Mouse (Mus musculus): ENCODE results near the gene Mpnd.

Gene Mpnd

GRCm38 (mm10) chr17:55986030-55986961, 19.2 kb upstream of the Mpnd start, which contains the start of gene Fsd1:
Gene Fsd1, plus strand, starts transcription at chr17:55986509.
- WGBS = 6% methylated on average over 35 of the region's 35 CpGs

GRCm38 (mm10) chr17:55990278-55990898, 15.1 kb upstream of the Mpnd start:
- 91% methylated on average over 8 of the region's 8 CpGs for WGBS

- 82% methylated on average over 15 of the region's 15 CpGs for WGBS
These were observed 9.5 kb upstream of the Mpnd start for GRCm38 (mm10) chr17:55996007-55996406.

GRCm38 (mm10) chr17:55999794-56000499, 5.6 kb upstream of the Mpnd start:
- WGBS = 25% methylated on average over 30 of the region's 30 CpGs

GRCm38 (mm10) chr17:56003000-56003399, 2.5 kb upstream of the Mpnd start:
- WGBS = 68% methylated on average over 3 of the region's 3 CpGs

- WGBS = 54% methylated on average over 10 of the region's 10 CpGs
These were observed 1.4 kb downstream of the Mpnd start for GRCm38 (mm10) chr17:56006956-56007355.

- WGBS = 27% methylated on average over 14 of the region's 14 CpGs
These were observed 2.2 kb downstream of the Mpnd start for GRCm38 (mm10) chr17:56007444-56008355.

- WGBS = under 1% methylated on average over 21 of the region's 21 CpGs
These were observed 3.0 kb downstream of the Mpnd start for GRCm38 (mm10) chr17:56008356-56009087.

- WGBS = 1% methylated on average over 61 of the region's 62 CpGs
These were observed 3.8 kb downstream of the Mpnd start for GRCm38 (mm10) chr17:56009088-56009961.

GRCm38 (mm10) chr17:56009962-56010240, 4.4 kb downstream of the Mpnd start:
- WGBS = 20% methylated on average over 2 of the region's 2 CpGs

- WGBS = 50% methylated on average over 14 of the region's 14 CpGs
These were observed 4.7 kb downstream of the Mpnd start for GRCm38 (mm10) chr17:56010255-56010654.

GRCm38 (mm10) chr17:56010681-56011080, 5.2 kb downstream of the Mpnd start:
- 2% methylated on average over 9 of the region's 9 CpGs for WGBS

- 84% methylated on average over 7 of the region's 7 CpGs for WGBS
These were observed 5.9 kb downstream of the Mpnd start for GRCm38 (mm10) chr17:56011441-56011840.

- 89% methylated on average over 9 of the region's 9 CpGs for WGBS
These were observed 9.8 kb downstream of the Mpnd start for GRCm38 (mm10) chr17:56015293-56015692.

- WGBS = 82% methylated on average over 8 of the region's 8 CpGs
These were observed 10.9 kb downstream of the Mpnd start for GRCm38 (mm10) chr17:56016382-56016781.

- 51% methylated on average over 15 of the region's 15 CpGs for WGBS
These were observed 11.6 kb downstream of the Mpnd start for GRCm38 (mm10) chr17:56016793-56017785.

- WGBS = 75% methylated on average over 7 of the region's 7 CpGs
These were observed 12.3 kb downstream of the Mpnd start for GRCm38 (mm10) chr17:56017848-56018247.

- WGBS = 59% methylated on average over 20 of the region's 20 CpGs
These were observed 13.0 kb downstream of the Mpnd start for GRCm38 (mm10) chr17:56018347-56019131.

All from cerebral cortex, adult 2 months (tissue).